Comparison of ENCODE assay signal across 8 mouse cellular contexts in genomic region chr6:29507447-29508309, GRCm38 (mm10). TPM values are rescaled to one million over a fixed set of nuclear protein-coding genes. Genes with fewer than 3 reads are reported as not detected.
DNase-seq lines count a peak whose midpoint lies in the region; ATAC-seq and TF ChIP-seq lines count a peak whose summit lies in the region.

Kcp (minus strand) TSS chr6:29507952.

- ATAC-seq in limb, embryonic 14.5 days (ENCODE audit: low FRiP score, low read depth): peak; percentile 72
- ATAC-seq in neural tube, embryonic 15.5 days (ENCODE audit: low FRiP score): peak; percentile 68

- peaks cover 37% of the 10 kb centered on the region for H3K4me1 ChIP-seq in hindbrain, embryonic 10.5 days (replicated peaks)
- H3K4me1 ChIP-seq in limb, embryonic 14.5 days (ENCODE audit: control insufficient read depth, insufficient read depth, low read length): peaks cover 18% of the 10 kb centered on the region
- H3K4me1 ChIP-seq in neural tube, embryonic 15.5 days: peaks cover 19% of the 10 kb centered on the region

- peak within 1 kb of the TSS; percentile 72 for H3K9ac ChIP-seq in limb, embryonic 14.5 days (ENCODE audit: low read depth, low read length, severe bottlenecking)
- peak within 1 kb of the TSS; percentile 54 for H3K9ac ChIP-seq in neural tube, embryonic 15.5 days (replicated peaks)

- H3K36me3 ChIP-seq in hindbrain, embryonic 10.5 days: no peaks in the 10 kb centered on the region
- no peaks in the 10 kb centered on the region for H3K36me3 ChIP-seq in limb, embryonic 14.5 days (ENCODE audit: control insufficient read depth, insufficient read depth, low read length)
- no peaks in the 10 kb centered on the region for H3K36me3 ChIP-seq in neural tube, embryonic 15.5 days

- H3K27ac ChIP-seq in hindbrain, embryonic 10.5 days: peak within 1 kb of the TSS; percentile 85
- H3K27ac ChIP-seq in limb, embryonic 14.5 days (replicated peaks; ENCODE audit: low read depth, low read length): no peak within 1 kb of the TSS
- 0 out of 2 replicates have a peak within 1 kb of the TSS, but pooled peaks have one; percentile 8 for H3K27ac ChIP-seq in neural tube, embryonic 15.5 days (replicated peaks)

- peaks cover 82% of the 10 kb centered on the region for H3K27me3 ChIP-seq in hindbrain, embryonic 10.5 days (ENCODE audit: insufficient read depth, poor library complexity, severe bottlenecking)
- no peaks in the 10 kb centered on the region for H3K27me3 ChIP-seq in limb, embryonic 14.5 days (ENCODE audit: control insufficient read depth, insufficient read depth, low read length)
- H3K27me3 ChIP-seq in neural tube, embryonic 15.5 days (replicated peaks): peaks cover 37% of the 10 kb centered on the region

- H3K4me3 ChIP-seq in hindbrain, embryonic 10.5 days: peak within 1 kb of the TSS; percentile 59
- H3K4me3 ChIP-seq in limb, embryonic 14.5 days (replicated peaks; ENCODE audit: low read length): peak within 1 kb of the TSS; percentile 62
- H3K4me3 ChIP-seq in neural tube, embryonic 15.5 days (replicated peaks): peak within 1 kb of the TSS; percentile 49

- H3K4me2 ChIP-seq in limb, embryonic 14.5 days (replicated peaks; ENCODE audit: low read depth, low read length, severe bottlenecking): peak within 1 kb of the TSS; percentile 58
- H3K4me2 ChIP-seq in neural tube, embryonic 15.5 days: peak within 1 kb of the TSS; percentile 76

- DNase-seq in layer of hippocampus, postnatal 10 days (ENCODE audit: low spot score in 2 of 2): no peak
- DNase-seq in layer of hippocampus, adult 18-20 months (ENCODE audit: low spot score in 2 of 2): no peak
- DNase-seq in embryo, embryonic 10 days (ENCODE audit: low spot score): peak; percentile 61
- DNase-seq in hindbrain, embryonic 10.5 days (ENCODE audit: low spot score): peak; percentile 60
- DNase-seq in limb, embryonic 14.5 days (ENCODE audit: low spot score): peak; percentile 44
- DNase-seq in T-cell, adult 2 months (ENCODE audit: low spot score): no peak
- DNase-seq in c-Kit-positive CD71-positive TER-119-positive erythroid progenitor cells, embryonic 14.5 days (ENCODE audit: low spot score): no peak

- no peaks in the 10 kb centered on the region for H3K9me3 ChIP-seq in hindbrain, embryonic 10.5 days
- no peaks in the 10 kb centered on the region for H3K9me3 ChIP-seq in limb, embryonic 14.5 days (ENCODE audit: control insufficient read depth, low read length)
- H3K9me3 ChIP-seq in neural tube, embryonic 15.5 days (replicated peaks): no peaks in the 10 kb centered on the region

- 1% methylated on average over 47 of the region's 47 CpGs for WGBS in hindbrain, embryonic 10.5 days
- under 1% methylated on average over 43 of the region's 47 CpGs for WGBS in limb, embryonic 14.5 days
- 1% methylated on average over 47 of the region's 47 CpGs for WGBS in neural tube, embryonic 15.5 days

- TF ChIP-seq POLR2A in limb, embryonic 14.5 days (IDR thresholded peaks at IDR 0.05; ENCODE audit: borderline replicate concordance, extremely low read depth, insufficient read depth, insufficient read length): no peak

RNA-seq across cellular contexts. Expression of gene Kcp, which starts in this region (rescaled TPM):
- 10 to 100 TPM; 10.0 to 14.4 TPM for total RNA-seq in layer of hippocampus, postnatal 10 days (2021)
- total RNA-seq in layer of hippocampus, adult 18-20 months (2021): 1 to 10 TPM; 1.1 to 2.3 TPM
- 13.5 TPM in 2 replicates for polyA plus RNA-seq in hindbrain, embryonic 10.5 days (2016; fragmentation: Nextera tagmentation; extraction: Ambion mirVana)
- 92.4 and 136 TPM in 2 replicates for polyA plus RNA-seq in limb, embryonic 14.5 days (2012; rRNA removed)
- polyA plus RNA-seq in limb, embryonic 14.5 days (2014; fragmentation: Nextera tagmentation; extraction: Ambion mirVana): 27.1 and 36.0 TPM in 2 replicates
- 19.0 and 21.5 TPM in 2 replicates for polyA plus RNA-seq in neural tube, embryonic 15.5 days (2015; fragmentation: Nextera tagmentation; extraction: Ambion mirVana)

Comparison
In these comparisons a context has a peak if more than half of its experiments do, and no peak if none do; other contexts are left out.
1. DNase-seq: peak in embryo, embryonic 10 days (single experiment), hindbrain, embryonic 10.5 days (single experiment) and limb, embryonic 14.5 days (single experiment); none in layer of hippocampus, postnatal 10 days (0 of 2), layer of hippocampus, adult 18-20 months (0 of 2), T-cell, adult 2 months (single experiment) and c-Kit-positive CD71-positive TER-119-positive erythroid progenitor cells, embryonic 14.5 days (single experiment).
2. Peak in every context shown above with its lines, with median percentiles within 50 percentile points of each other: H3K4me3 ChIP-seq.